Mouse (Mus musculus): ENCODE data around the gene Tm9sf4. TPM values are rescaled to one million over a fixed set of nuclear protein-coding genes. Genes with fewer than 3 reads are reported as not detected.

Tm9sf4 gene
- polyA plus RNA-seq, 1 experiment from 2014 or later: 101 TPM

GRCm38 (mm10) chr2:153222566-153222965, 61.5 kb downstream of the Tm9sf4 start:
- Histone ChIP-seq H3K9me3 (no peaks in the 10 kb centered on the region), H3K36me3 (peaks cover 18% of the 10 kb centered on the region), H3K27ac (no peak overlapping the region), H3K4me1 (peaks cover 12% of the 10 kb centered on the region), H3K4me3 (no peak overlapping the region), H3K27me3 (no peaks in the 10 kb centered on the region), H3K9ac (no peak overlapping the region), H3K4me2 (replicated peaks) (no peak overlapping the region)
- ATAC-seq (ENCODE audit: low FRiP score, low read depth): no peak
- 89% methylated on average over 2 of the region's 2 CpGs for WGBS

GRCm38 (mm10) chr2:153224946-153225594, 64.0 kb downstream of the Tm9sf4 start, which contains the start of gene Tspyl3:
Gene Tspyl3 (minus strand): TSS chr2:153225441.
- peak; percentile 78 for ATAC-seq (ENCODE audit: low FRiP score, low read depth)
- H3K36me3 ChIP-seq: peaks cover 39% of the 10 kb centered on the region
- peaks cover 12% of the 10 kb centered on the region for H3K4me1 ChIP-seq
- H3K27me3 ChIP-seq: no peaks in the 10 kb centered on the region
- no peaks in the 10 kb centered on the region for H3K9me3 ChIP-seq
- peak within 1 kb of the TSS; percentile 83 for H3K9ac ChIP-seq
- peak within 1 kb of the TSS; percentile 62 for H3K4me3 ChIP-seq
- H3K27ac ChIP-seq: peak within 1 kb of the TSS; percentile 85
- H3K4me2 ChIP-seq (replicated peaks): peak within 1 kb of the TSS; percentile 79
- 2% methylated on average over 31 of the region's 31 CpGs for WGBS

DNA sequence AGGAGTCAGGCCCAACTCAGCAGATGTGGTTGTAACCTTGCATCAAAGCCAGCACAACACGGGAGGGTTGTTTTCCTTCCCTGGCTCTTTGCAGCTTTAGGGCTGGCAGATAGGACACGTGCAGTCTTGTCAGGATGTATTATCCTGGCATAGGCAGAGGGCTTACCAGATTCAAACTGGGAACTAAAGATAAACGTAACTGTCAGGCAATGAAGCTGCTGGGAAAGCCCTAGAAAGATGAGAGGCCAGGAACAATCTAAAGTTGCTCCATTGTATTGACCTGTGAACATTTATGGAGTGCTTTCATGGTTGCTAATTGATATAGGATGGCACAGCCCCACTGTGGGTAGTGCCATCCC, 64.5 kb downstream of the Tm9sf4 start:
- peak overlapping the region; percentile 83 for H3K9ac ChIP-seq

DNA sequence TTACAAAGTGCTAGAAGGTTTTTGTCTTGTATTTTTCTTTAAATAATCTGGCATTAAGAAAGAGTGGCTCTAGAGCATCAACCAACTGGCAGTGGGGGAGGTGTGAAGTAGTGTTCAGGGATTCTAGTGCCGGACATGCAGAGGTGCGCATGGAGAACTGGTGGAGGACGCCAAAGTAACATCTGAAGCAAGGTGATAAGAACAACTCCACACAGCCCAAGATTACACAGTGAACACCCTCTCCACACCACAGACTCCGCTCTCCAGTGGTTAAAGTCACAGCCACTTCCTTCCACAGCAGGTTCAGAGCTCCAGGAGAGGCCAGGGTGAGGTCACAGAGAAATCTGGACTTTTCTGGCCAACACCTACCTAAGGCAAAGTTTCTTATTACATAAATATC, 66.9 kb downstream of the Tm9sf4 start:
- H3K27me3 ChIP-seq: no peaks in the 10 kb centered on the region
- no peak for ATAC-seq (ENCODE audit: low FRiP score, low read depth)
- H3K9ac ChIP-seq: no peak overlapping the region
- H3K36me3 ChIP-seq: peaks cover 53% of the 10 kb centered on the region
- no peaks in the 10 kb centered on the region for H3K9me3 ChIP-seq
- no peak overlapping the region for H3K27ac ChIP-seq
- WGBS: 87% methylated on average over 4 of the region's 4 CpGs
- peaks cover 12% of the 10 kb centered on the region for H3K4me1 ChIP-seq
- no peak overlapping the region for H3K4me3 ChIP-seq
- H3K4me2 ChIP-seq (replicated peaks): no peak overlapping the region

More for the DNA sequence above, 64.5 kb downstream of the Tm9sf4 start:
- H3K27ac ChIP-seq: peak overlapping the region; percentile 85; the same call in 1 of the 2 replicates
- ATAC-seq (ENCODE audit: low FRiP score, low read depth): no peak
- peak overlapping the region; percentile 62 for H3K4me3 ChIP-seq
- H3K9me3 ChIP-seq: no peaks in the 10 kb centered on the region
- H3K27me3 ChIP-seq: no peaks in the 10 kb centered on the region
- WGBS: 8% methylated on average over 3 of the region's 3 CpGs
- peaks cover 12% of the 10 kb centered on the region for H3K4me1 ChIP-seq
- peaks cover 40% of the 10 kb centered on the region for H3K36me3 ChIP-seq
- peak overlapping the region; percentile 79 for H3K4me2 ChIP-seq (replicated peaks)

- Histone ChIP-seq H3K4me1 (peaks cover 12% of the 10 kb centered on the region), H3K9me3 (no peaks in the 10 kb centered on the region), H3K27ac (no peak overlapping the region), H3K36me3 (peaks cover 58% of the 10 kb centered on the region), H3K4me3 (no peak overlapping the region), H3K27me3 (no peaks in the 10 kb centered on the region), H3K4me2 (replicated peaks) (no peak overlapping the region), H3K9ac (no peak overlapping the region)
- ATAC-seq (ENCODE audit: low FRiP score, low read depth): no peak
- 81% methylated on average over 5 of the region's 5 CpGs for WGBS
These were observed 67.4 kb downstream of the Tm9sf4 start for GRCm38 (mm10) chr2:153228523-153228922.

- peaks cover 59% of the 10 kb centered on the region for H3K36me3 ChIP-seq
- no peak overlapping the region for H3K27ac ChIP-seq
- H3K4me3 ChIP-seq: no peak overlapping the region
- H3K27me3 ChIP-seq: no peaks in the 10 kb centered on the region
- peaks cover 37% of the 10 kb centered on the region for H3K4me1 ChIP-seq
- H3K4me2 ChIP-seq (replicated peaks): no peak overlapping the region
- WGBS: 77% methylated on average over 4 of the region's 4 CpGs
- no peak overlapping the region for H3K9ac ChIP-seq
- no peak for ATAC-seq (ENCODE audit: low FRiP score, low read depth)
- no peaks in the 10 kb centered on the region for H3K9me3 ChIP-seq
These were observed 76.1 kb downstream of the Tm9sf4 start for GRCm38 (mm10) chr2:153237193-153237592.

DNA sequence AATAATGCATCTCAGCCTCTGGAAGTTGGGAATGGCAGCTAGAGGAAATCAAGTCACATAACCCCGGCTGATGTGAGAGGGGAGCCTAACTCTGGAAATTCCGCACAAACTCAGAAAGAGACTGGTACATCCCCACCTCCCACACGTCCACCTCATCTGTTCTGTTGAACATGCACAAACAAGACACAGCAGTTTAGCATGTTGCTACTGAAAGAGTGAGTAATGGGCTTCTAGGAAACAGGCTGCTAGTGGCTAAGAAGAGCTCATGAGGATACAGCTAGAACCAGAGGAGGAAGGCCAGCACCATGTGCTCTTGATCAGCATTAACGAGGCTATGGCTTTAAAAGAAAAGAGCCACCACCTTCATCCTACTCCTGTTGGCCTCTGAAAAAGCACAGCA, 76.8 kb downstream of the Tm9sf4 start:
- Histone ChIP-seq H3K27me3 (no peaks in the 10 kb centered on the region), H3K4me1 (peaks cover 43% of the 10 kb centered on the region), H3K4me2 (replicated peaks) (peak overlapping the region; percentile 96; the same call in 1 of the 2 replicates), H3K4me3 (no peak overlapping the region), H3K36me3 (peaks cover 53% of the 10 kb centered on the region), H3K27ac (no peak overlapping the region), H3K9ac (peak overlapping the region; percentile 40; the same call in 1 of the 2 replicates), H3K9me3 (no peaks in the 10 kb centered on the region)
- no peak for ATAC-seq (ENCODE audit: low FRiP score, low read depth)
- WGBS: 57% methylated on average over 4 of the region's 4 CpGs

GRCm38 (mm10) chr2:153238406-153238805, 77.3 kb downstream of the Tm9sf4 start:
- Histone ChIP-seq H3K4me1 (peaks cover 43% of the 10 kb centered on the region), H3K9ac (peak overlapping the region; percentile 40; the same call in 1 of the 2 replicates), H3K27me3 (no peaks in the 10 kb centered on the region), H3K4me3 (no peak overlapping the region), H3K36me3 (peaks cover 48% of the 10 kb centered on the region), H3K4me2 (replicated peaks) (peak overlapping the region; percentile 96), H3K9me3 (no peaks in the 10 kb centered on the region), H3K27ac (no peak overlapping the region)
- whole genome bisulfite sequencing: 71% methylated on average over 2 of the region's 2 CpGs
- no peak for ATAC-seq (ENCODE audit: low FRiP score, low read depth)

DNA sequence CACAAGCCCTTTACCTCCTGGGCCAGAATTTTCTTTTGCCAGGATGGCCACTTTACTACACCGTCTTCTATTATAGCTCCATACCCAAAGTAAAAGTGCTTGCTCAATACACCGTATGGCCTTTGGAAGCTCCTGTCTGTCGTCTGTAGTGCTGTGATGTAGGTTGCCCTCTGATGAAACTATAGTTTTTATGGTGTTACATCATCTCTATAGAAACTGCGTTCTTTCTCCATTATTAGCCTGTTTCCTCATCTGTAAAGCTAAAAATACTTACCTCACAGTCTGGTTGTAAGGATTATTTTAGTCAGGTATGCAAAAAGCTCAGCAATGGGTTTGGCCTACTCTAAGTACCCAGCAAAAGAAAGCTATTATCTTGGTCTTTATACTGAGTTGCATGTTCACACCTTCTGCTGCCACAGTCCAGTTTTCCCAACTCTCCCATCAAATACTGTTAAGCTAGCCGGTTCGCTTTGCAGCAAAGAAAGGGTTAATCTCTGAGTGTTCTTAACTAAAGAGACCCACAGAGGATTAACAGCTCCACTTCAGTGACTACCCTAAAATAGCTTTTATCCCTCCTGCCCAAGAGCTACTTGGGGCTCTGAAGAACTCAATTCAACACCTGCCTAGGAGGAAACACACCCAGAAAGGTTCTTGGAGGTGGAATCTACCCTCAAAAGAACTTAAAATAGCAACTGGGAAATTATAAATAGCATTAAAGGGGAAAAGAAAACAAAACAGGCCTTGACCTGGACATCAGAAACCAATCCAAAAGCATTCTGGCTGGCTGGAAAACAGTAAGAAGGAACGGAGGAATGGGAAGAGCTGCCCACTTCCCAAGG, 78.1 kb downstream of the Tm9sf4 start:
- ATAC-seq (ENCODE audit: low FRiP score, low read depth): no peak
- Histone ChIP-seq H3K27me3 (no peaks in the 10 kb centered on the region), H3K27ac (peak overlapping the region; percentile 93; the same call in 1 of the 2 replicates)

DNA sequence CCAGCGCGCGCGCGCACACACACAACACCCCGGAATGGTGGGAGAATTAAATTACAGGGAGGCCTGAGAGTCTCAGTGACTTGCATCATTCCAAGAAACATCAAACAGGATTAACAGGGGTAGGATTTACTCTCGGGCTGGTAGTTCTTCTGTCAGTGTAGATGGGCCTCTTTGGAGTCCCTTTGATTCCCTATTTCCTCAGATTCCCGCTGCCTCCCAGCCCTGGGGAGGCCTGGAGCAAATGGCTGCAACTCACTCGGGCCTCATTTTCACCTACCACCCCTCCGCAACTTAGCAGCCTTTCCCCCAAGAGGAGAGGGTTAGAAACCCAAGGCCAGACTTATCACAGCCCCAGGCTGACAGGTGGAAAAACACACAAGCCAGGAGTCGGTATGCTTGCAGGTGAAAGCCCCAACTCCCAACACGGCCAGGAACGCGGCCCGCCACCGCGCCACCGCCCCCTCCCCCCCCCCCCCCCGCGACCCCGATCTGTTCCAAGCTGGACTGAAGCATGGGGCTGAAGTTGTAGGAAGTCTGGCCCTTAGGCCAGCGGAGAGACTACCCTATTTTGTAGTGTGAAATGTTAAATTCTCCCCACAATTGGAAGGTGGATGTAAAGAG, 78.9 kb downstream of the Tm9sf4 start:
- no peak for ATAC-seq (ENCODE audit: low FRiP score, low read depth)
- H3K4me1 ChIP-seq: peaks cover 43% of the 10 kb centered on the region
- peak overlapping the region; percentile 96 for H3K4me2 ChIP-seq (replicated peaks)
- peak overlapping the region; percentile 98 for H3K4me3 ChIP-seq
- H3K9ac ChIP-seq: peak overlapping the region; percentile 98
- H3K27ac ChIP-seq: peak overlapping the region; percentile 93
- H3K36me3 ChIP-seq: peaks cover 35% of the 10 kb centered on the region
- no peaks in the 10 kb centered on the region for H3K9me3 ChIP-seq
- 4% methylated on average over 14 of the region's 22 CpGs for WGBS
- H3K27me3 ChIP-seq: no peaks in the 10 kb centered on the region

More for the DNA sequence above, 78.1 kb downstream of the Tm9sf4 start:
- H3K9me3 ChIP-seq: no peaks in the 10 kb centered on the region
- peak overlapping the region; percentile 96 for H3K4me2 ChIP-seq (replicated peaks)
- peak overlapping the region; percentile 98 for H3K9ac ChIP-seq
- peaks cover 40% of the 10 kb centered on the region for H3K36me3 ChIP-seq
- peaks cover 43% of the 10 kb centered on the region for H3K4me1 ChIP-seq
- 60% methylated on average over 7 of the region's 7 CpGs for WGBS
- H3K4me3 ChIP-seq: peak overlapping the region; percentile 98

DNA sequence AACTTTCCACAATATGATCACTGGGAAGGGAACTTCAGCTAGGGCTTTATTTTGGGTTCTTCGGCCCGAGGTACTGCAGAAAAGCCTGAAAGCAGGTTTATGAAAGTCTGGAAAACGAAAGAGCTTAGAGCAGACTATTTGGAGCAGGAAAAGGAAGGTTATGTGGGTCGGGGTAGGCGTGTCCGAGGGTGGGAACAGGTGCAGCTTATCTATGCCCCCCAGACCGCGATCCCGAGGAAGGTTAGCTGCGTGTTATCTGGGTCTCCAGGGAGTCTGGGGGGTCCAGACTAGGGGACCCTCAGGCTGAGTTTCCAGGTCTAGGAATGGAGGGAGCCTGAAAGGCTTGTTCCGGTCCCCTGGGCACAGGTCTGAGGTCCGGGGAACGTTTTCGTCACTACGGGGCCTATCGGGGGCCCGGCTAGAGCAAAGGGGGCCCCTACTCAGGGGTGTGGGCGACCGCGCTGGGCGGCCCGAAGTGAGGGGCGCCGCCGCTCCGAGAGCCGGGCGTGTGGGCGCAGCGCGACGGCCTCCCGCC, 79.7 kb downstream of the Tm9sf4 start:
- no peaks in the 10 kb centered on the region for H3K9me3 ChIP-seq
- no peaks in the 10 kb centered on the region for H3K27me3 ChIP-seq
- H3K27ac ChIP-seq: peak overlapping the region; percentile 93
- ATAC-seq (ENCODE audit: low FRiP score, low read depth): peak; percentile 55
- H3K4me3 ChIP-seq: peak overlapping the region; percentile 98
- H3K36me3 ChIP-seq: peaks cover 35% of the 10 kb centered on the region
- under 1% methylated on average over 33 of the region's 33 CpGs for WGBS
- H3K9ac ChIP-seq: peak overlapping the region; percentile 98
- peak overlapping the region; percentile 96 for H3K4me2 ChIP-seq (replicated peaks)
- peaks cover 43% of the 10 kb centered on the region for H3K4me1 ChIP-seq

Measured in limb, embryonic 13.5 days (tissue).